ENCODE assay signal across 8 mouse cellular contexts in the genomic region with DNA sequence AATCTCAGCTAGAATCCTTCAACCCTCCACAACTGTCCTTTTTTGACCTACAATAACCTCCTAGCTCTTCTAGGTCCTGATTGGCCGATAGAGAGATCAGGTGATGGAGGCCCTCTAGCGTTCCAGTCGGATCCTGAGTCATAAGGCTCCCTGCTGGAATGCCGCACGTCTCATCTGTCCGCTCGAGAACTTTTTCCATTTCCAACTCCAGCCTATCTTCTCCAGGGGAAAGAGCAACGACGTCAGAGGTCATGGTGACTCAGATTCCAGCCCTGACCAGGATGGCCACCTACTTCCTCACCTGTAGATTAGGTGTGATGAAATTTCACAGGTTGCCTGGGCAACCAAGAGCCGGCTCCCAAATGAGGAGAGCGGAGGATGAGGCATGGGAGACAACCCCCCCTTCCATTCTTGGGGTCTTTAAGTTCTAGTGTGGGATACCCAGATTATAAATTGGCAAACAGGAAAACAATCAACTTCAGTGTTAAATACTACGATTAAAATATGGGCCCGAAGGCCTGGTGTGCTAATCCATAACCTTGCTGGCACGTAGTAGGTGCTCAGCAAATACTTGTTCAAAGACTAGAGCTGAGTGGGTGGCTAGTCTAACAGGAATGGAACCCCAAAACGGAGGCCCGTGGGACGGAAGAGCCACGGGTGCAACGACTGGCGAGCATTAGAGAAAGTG. TPM values are rescaled to one million over a fixed set of nuclear protein-coding genes. Genes with fewer than 3 reads are reported as not detected.
DNase-seq lines count a peak whose midpoint lies in the region; ATAC-seq and TF ChIP-seq lines count a peak whose summit lies in the region.

No protein-coding gene starts in this region.

- H3K9ac ChIP-seq in heart, embryonic 14.5 days (ENCODE audit: low read length): peak overlapping the region; percentile 95
- peak overlapping the region; percentile 91 for H3K9ac ChIP-seq in kidney, postnatal 0 days (ENCODE audit: low read depth, low read length)
- H3K9ac ChIP-seq in lung, embryonic 15.5 days: peak overlapping the region; percentile 73

- peak; percentile 81 for TF ChIP-seq POLR2A in embryonic fibroblast, embryonic 13.5 days (IDR thresholded peaks at IDR 0.05; ENCODE audit: low read depth, low read length)
- TF ChIP-seq POLR2A in olfactory bulb, adult 2 months (IDR thresholded peaks at IDR 0.05; ENCODE audit: insufficient read depth, low read depth, low read length): no peak

- H3K27me3 ChIP-seq in heart, embryonic 14.5 days (ENCODE audit: control insufficient read depth, insufficient read depth, low read length): no peaks in the 10 kb centered on the region
- no peaks in the 10 kb centered on the region for H3K27me3 ChIP-seq in kidney, postnatal 0 days (ENCODE audit: insufficient read depth, low read length)
- H3K27me3 ChIP-seq in lung, embryonic 15.5 days: no peaks in the 10 kb centered on the region

- peak; percentile 68 for DNase-seq in CD4-positive helper T cell, adult 2 months (ENCODE audit: low read depth, low spot score)
- DNase-seq in adipocyte (ENCODE audit: low spot score): peak; percentile 88
- peak; percentile 88 for DNase-seq in kidney, postnatal 0 days (ENCODE audit: low spot score)
- DNase-seq in urinary bladder, postnatal 14 days (ENCODE audit: low spot score): peak; percentile 75

- H3K36me3 ChIP-seq in heart, embryonic 14.5 days (ENCODE audit: control insufficient read depth, insufficient read depth, low read length): no peaks in the 10 kb centered on the region
- no peaks in the 10 kb centered on the region for H3K36me3 ChIP-seq in kidney, postnatal 0 days (ENCODE audit: insufficient read depth, low read length)
- no peaks in the 10 kb centered on the region for H3K36me3 ChIP-seq in lung, embryonic 15.5 days

- H3K27ac ChIP-seq in embryonic fibroblast, embryonic 13.5 days (ENCODE audit: insufficient read depth, low read length): peak overlapping the region; percentile 71
- peak overlapping the region; percentile 90 to 96 for H3K27ac ChIP-seq in heart, embryonic 14.5 days (replicated peaks in 1 of 2; ENCODE audit: control insufficient read depth in 1 of 2, insufficient read depth in 1 of 2, low read depth in 2 of 2, low read length in 2 of 2)
- peak overlapping the region; percentile 97 for H3K27ac ChIP-seq in kidney, postnatal 0 days
- peak overlapping the region; percentile 90 for H3K27ac ChIP-seq in lung, embryonic 15.5 days
- no peak overlapping the region for H3K27ac ChIP-seq in olfactory bulb, adult 2 months (ENCODE audit: insufficient read depth, low read depth, low read length)

- H3K9me3 ChIP-seq in heart, embryonic 14.5 days (ENCODE audit: control insufficient read depth, low read length): no peaks in the 10 kb centered on the region
- no peaks in the 10 kb centered on the region for H3K9me3 ChIP-seq in kidney, postnatal 0 days (replicated peaks; ENCODE audit: low read length)
- no peaks in the 10 kb centered on the region for H3K9me3 ChIP-seq in lung, embryonic 15.5 days

- H3K4me3 ChIP-seq in embryonic fibroblast, embryonic 13.5 days (ENCODE audit: insufficient read depth, low read length): peak overlapping the region; percentile 27
- peak overlapping the region; percentile 51 to 75 for H3K4me3 ChIP-seq in heart, embryonic 14.5 days (ENCODE audit: control insufficient read depth in 1 of 2, insufficient read depth in 1 of 2, low read depth in 1 of 2, low read length in 2 of 2)
- peak overlapping the region; percentile 58 for H3K4me3 ChIP-seq in kidney, postnatal 0 days (replicated peaks; ENCODE audit: low read depth, low read length)
- H3K4me3 ChIP-seq in lung, embryonic 15.5 days: peak overlapping the region; percentile 72
- peak overlapping the region; percentile 53 for H3K4me3 ChIP-seq in olfactory bulb, adult 2 months (ENCODE audit: insufficient read depth, low read depth, low read length)

- peak; percentile 47 for ATAC-seq in heart, embryonic 14.5 days (ENCODE audit: insufficient number of reproducible peaks, insufficient read depth, low FRiP score, low read depth)
- peak; percentile 70 for ATAC-seq in kidney, postnatal 0 days (replicated peaks; ENCODE audit: low FRiP score, low read depth)
- ATAC-seq in lung, embryonic 15.5 days (ENCODE audit: borderline replicate concordance, extremely low read depth, low FRiP score, low TSS enrichment): peak; percentile 58; the same call in 1 of the 2 replicates

- TF ChIP-seq CTCF in embryonic fibroblast, embryonic 13.5 days (IDR thresholded peaks at IDR 0.05; ENCODE audit: borderline replicate concordance, insufficient read depth, low read length): no peak
- TF ChIP-seq CTCF in kidney, postnatal 0 days (IDR thresholded peaks at IDR 0.05; ENCODE audit: low read depth): peak; percentile 45; the same call in 1 of the 2 replicates
- no peak for TF ChIP-seq CTCF in olfactory bulb, adult 2 months (IDR thresholded peaks at IDR 0.05; ENCODE audit: insufficient read depth, low read depth, low read length)

- 8% methylated on average over 20 of the region's 20 CpGs for WGBS in heart, embryonic 14.5 days
- WGBS in kidney, postnatal 0 days: 16% methylated on average over 20 of the region's 20 CpGs
- 15% methylated on average over 20 of the region's 20 CpGs for WGBS in lung, embryonic 15.5 days
- WGBS in olfactory bulb, adult 2 months: 22% methylated on average over 20 of the region's 20 CpGs

- peak overlapping the region; percentile 98 for H3K4me2 ChIP-seq in heart, embryonic 14.5 days (ENCODE audit: low read length)
- peak overlapping the region; percentile 97 for H3K4me2 ChIP-seq in kidney, postnatal 0 days (ENCODE audit: low read length)
- H3K4me2 ChIP-seq in lung, embryonic 15.5 days: peak overlapping the region; percentile 88

- H3K4me1 ChIP-seq in embryonic fibroblast, embryonic 13.5 days (ENCODE audit: control insufficient read depth, insufficient read depth, low read length): no peaks in the 10 kb centered on the region
- peaks cover 19 to 22% of the 10 kb centered on the region in 2 experiments for H3K4me1 ChIP-seq in heart, embryonic 14.5 days (ENCODE audit: control insufficient read depth in 2 of 2, insufficient read depth in 2 of 2, low read length in 2 of 2)
- peaks cover 6% of the 10 kb centered on the region; the same call in 1 of the 2 replicates for H3K4me1 ChIP-seq in kidney, postnatal 0 days (replicated peaks; ENCODE audit: insufficient read depth, low read length)
- H3K4me1 ChIP-seq in lung, embryonic 15.5 days: peaks cover 29% of the 10 kb centered on the region
- H3K4me1 ChIP-seq in olfactory bulb, adult 2 months (ENCODE audit: control insufficient read depth, insufficient read depth, low read length): peaks cover 15% of the 10 kb centered on the region

RNA-seq across cellular contexts. Expression of a gene that starts 0.4 kb away (rescaled TPM):
- polyA plus RNA-seq in embryonic fibroblast, embryonic 13.5 days (2011; ENCODE audit: insufficient read length, low read depth, missing spikeins): 8.5 and 14.3 TPM in 2 replicates
- 4.8 and 5.7 TPM in 2 replicates for polyA plus RNA-seq in heart, embryonic 14.5 days (2014; fragmentation: Nextera tagmentation; extraction: Ambion mirVana)
- polyA plus RNA-seq in kidney, postnatal 0 days (2015; fragmentation: Nextera tagmentation; extraction: Ambion mirVana): 10.2 and 10.8 TPM in 2 replicates
- 4.1 and 5.4 TPM in 2 replicates for polyA plus RNA-seq in lung, embryonic 15.5 days (2015; fragmentation: Nextera tagmentation; extraction: Ambion mirVana)
- polyA plus RNA-seq in olfactory bulb, adult 2 months (2012; ENCODE audit: insufficient read depth, insufficient read length, low replicate concordance, missing spikeins): not detected in 2 replicates

RNA-seq across cellular contexts. Expression of a gene that starts 5.4 kb away (rescaled TPM):
- not detected in 2 replicates for polyA plus RNA-seq in embryonic fibroblast, embryonic 13.5 days (2011; ENCODE audit: insufficient read length, low read depth, missing spikeins)
- polyA plus RNA-seq in heart, embryonic 14.5 days (2014; fragmentation: Nextera tagmentation; extraction: Ambion mirVana): not detected in 2 replicates
- polyA plus RNA-seq in kidney, postnatal 0 days (2015; fragmentation: Nextera tagmentation; extraction: Ambion mirVana): 15.9 and 17.7 TPM in 2 replicates
- 2.2 and 2.3 TPM in 2 replicates for polyA plus RNA-seq in lung, embryonic 15.5 days (2015; fragmentation: Nextera tagmentation; extraction: Ambion mirVana)
- polyA plus RNA-seq in olfactory bulb, adult 2 months (2012; ENCODE audit: insufficient read depth, insufficient read length, low replicate concordance, missing spikeins): not detected in 2 replicates

RNA-seq across cellular contexts. Expression of a gene that starts 58.5 kb away (rescaled TPM):
- polyA plus RNA-seq in embryonic fibroblast, embryonic 13.5 days (2011; ENCODE audit: insufficient read length, low read depth, missing spikeins): 8.9 and 9.2 TPM in 2 replicates
- polyA plus RNA-seq in heart, embryonic 14.5 days (2014; fragmentation: Nextera tagmentation; extraction: Ambion mirVana): 2.6 and 3.2 TPM in 2 replicates
- polyA plus RNA-seq in kidney, postnatal 0 days (2015; fragmentation: Nextera tagmentation; extraction: Ambion mirVana): 3.1 and 3.5 TPM in 2 replicates
- polyA plus RNA-seq in lung, embryonic 15.5 days (2015; fragmentation: Nextera tagmentation; extraction: Ambion mirVana): 3.7 TPM in 2 replicates
- not detected in 2 replicates for polyA plus RNA-seq in olfactory bulb, adult 2 months (2012; ENCODE audit: insufficient read depth, insufficient read length, low replicate concordance, missing spikeins)
